Mouse (Mus musculus): Measurements from ENCODE around the gene Htra1. TPM values are rescaled to one million over a fixed set of nuclear protein-coding genes. Genes with fewer than 3 reads are reported as not detected.

Gene Htra1
- polyA plus RNA-seq, 1 experiment from 2014 or later = 5.7 TPM

DNA sequence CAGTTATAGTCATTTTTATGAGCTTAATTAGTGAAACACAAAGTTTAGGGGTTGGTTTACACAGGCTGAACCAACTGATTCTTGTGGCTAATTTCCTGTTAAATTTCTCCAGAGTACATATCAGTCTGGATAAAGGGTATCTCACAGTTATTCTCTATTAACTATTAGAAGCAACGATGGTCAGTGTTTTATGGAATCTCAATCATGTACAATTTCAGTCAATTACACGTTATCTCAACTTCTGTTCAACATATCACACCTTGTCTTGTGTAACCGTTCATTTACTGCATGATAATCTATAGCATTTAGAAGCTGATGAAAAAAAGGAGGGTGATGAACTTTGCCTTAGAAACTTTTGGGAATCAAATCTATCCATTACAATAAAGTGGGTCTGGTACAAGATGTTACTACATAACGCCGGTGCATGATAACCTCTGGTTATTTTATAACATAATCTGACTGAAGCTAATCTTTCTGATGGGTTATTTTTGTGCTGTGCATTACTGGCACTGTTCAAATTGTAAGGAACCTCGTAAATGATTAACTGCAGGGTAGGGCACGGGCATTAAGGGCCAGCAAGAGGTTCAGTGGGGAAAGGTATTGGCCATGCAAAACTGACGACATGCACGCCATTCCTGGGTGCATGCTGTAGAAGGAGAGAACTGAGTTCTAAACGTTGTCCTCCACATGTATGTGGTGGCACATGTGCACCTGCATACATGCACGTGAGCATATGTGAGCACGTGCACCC, 66.2 kb downstream of the Htra1 start:
- no peaks in the 10 kb centered on the region for H3K4me1 ChIP-seq (ENCODE audit: control insufficient read depth, insufficient read depth, low read length)
- ATAC-seq (ENCODE audit: low read depth) = no peak
- no peak overlapping the region for H3K27ac ChIP-seq (ENCODE audit: low read depth, low read length)
- no peak overlapping the region for H3K4me2 ChIP-seq (ENCODE audit: low read depth, low read length)
- WGBS = 90% methylated on average over 12 of the region's 12 CpGs
- no peaks in the 10 kb centered on the region for H3K36me3 ChIP-seq (ENCODE audit: control insufficient read depth, insufficient read depth, low read length)
- no peak overlapping the region for H3K9ac ChIP-seq (replicated peaks; ENCODE audit: low read depth, low read length)
- no peak overlapping the region for H3K4me3 ChIP-seq (ENCODE audit: low read depth, low read length)
- H3K9me3 ChIP-seq (ENCODE audit: control insufficient read depth, low read length) = no peaks in the 10 kb centered on the region
- H3K27me3 ChIP-seq (ENCODE audit: control insufficient read depth, insufficient read depth, low read length) = no peaks in the 10 kb centered on the region

DNA sequence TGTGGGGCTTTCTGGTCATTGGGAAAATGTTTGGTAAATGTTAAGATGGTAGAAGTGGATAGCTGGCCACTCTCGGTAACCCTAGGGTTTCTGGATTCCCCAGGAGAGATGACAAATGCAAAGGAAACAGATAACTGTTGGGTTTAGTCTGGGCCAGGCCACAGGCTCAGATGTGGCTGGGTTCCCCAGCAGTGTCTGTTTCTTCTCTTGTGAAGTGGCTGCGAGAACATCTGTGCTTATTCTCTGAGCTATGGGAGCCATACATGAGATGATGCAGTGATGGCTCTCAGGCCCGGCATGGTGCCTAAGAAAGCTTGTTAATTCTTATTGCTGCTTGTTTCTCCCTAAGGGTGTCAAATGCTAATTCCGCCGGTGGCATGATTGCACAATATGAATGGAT, 68.2 kb downstream of the Htra1 start:
- no peak for ATAC-seq (ENCODE audit: low read depth)
- no peak overlapping the region for H3K27ac ChIP-seq (ENCODE audit: low read depth, low read length)
- no peaks in the 10 kb centered on the region for H3K27me3 ChIP-seq (ENCODE audit: control insufficient read depth, insufficient read depth, low read length)
- no peak overlapping the region for H3K4me2 ChIP-seq (ENCODE audit: low read depth, low read length)
- WGBS = 81% methylated on average over 5 of the region's 5 CpGs
- H3K9me3 ChIP-seq (ENCODE audit: control insufficient read depth, low read length) = no peaks in the 10 kb centered on the region
- H3K9ac ChIP-seq (replicated peaks; ENCODE audit: low read depth, low read length) = no peak overlapping the region
- H3K4me1 ChIP-seq (ENCODE audit: control insufficient read depth, insufficient read depth, low read length) = no peaks in the 10 kb centered on the region
- no peak overlapping the region for H3K4me3 ChIP-seq (ENCODE audit: low read depth, low read length)
- H3K36me3 ChIP-seq (ENCODE audit: control insufficient read depth, insufficient read depth, low read length) = no peaks in the 10 kb centered on the region

DNA sequence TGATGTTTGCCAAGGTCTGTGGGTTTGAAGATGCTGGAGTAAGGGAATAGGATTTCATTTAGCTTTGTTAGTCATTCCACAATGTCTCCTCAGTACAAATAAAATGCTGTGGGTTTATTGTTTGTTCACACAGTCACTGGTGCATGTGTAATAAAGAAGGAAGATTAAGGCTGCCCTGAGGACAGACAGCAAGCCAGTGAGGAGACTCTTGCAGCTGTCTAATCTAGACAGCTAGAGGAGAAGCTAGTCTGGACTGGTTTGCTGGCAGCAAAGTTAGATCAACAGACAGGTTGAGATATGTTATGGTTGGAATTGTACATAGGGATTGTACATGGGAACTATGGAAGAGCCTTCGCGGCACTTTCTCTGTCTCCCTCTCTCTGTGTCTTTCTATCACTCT, 71.3 kb downstream of the Htra1 start:
- Histone ChIP-seq H3K9me3 (ENCODE audit: control insufficient read depth, low read length) (no peaks in the 10 kb centered on the region), H3K36me3 (ENCODE audit: control insufficient read depth, insufficient read depth, low read length) (no peaks in the 10 kb centered on the region), H3K9ac (replicated peaks; ENCODE audit: low read depth, low read length) (no peak overlapping the region), H3K4me1 (ENCODE audit: control insufficient read depth, insufficient read depth, low read length) (no peaks in the 10 kb centered on the region), H3K4me3 (ENCODE audit: low read depth, low read length) (no peak overlapping the region), H3K4me2 (ENCODE audit: low read depth, low read length) (no peak overlapping the region), H3K27me3 (ENCODE audit: control insufficient read depth, insufficient read depth, low read length) (no peaks in the 10 kb centered on the region), H3K27ac (ENCODE audit: low read depth, low read length) (no peak overlapping the region)
- ATAC-seq (ENCODE audit: low read depth) = no peak
- 100% methylated on average over 2 of the region's 2 CpGs for WGBS

DNA sequence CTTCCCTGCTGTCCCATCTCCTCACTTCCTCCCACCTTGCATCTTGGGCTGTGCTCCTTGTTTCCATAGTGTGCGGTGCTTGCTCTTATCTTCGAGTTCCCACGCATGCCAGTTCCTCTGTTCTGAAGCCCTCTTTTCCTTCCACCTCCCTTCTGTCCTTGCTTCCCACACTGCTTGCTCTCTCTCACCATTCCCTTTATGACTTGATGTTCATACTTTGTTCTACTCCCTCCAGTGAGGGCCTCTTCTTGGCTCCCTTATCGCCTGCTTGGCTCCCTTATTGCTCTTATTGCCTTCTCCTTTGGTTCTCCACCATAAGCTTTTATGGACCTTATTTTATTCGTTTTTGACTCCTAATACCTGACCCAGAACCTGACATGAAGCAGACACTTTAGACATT, 73.3 kb downstream of the Htra1 start:
- no peak overlapping the region for H3K4me2 ChIP-seq (ENCODE audit: low read depth, low read length)
- H3K36me3 ChIP-seq (ENCODE audit: control insufficient read depth, insufficient read depth, low read length) = no peaks in the 10 kb centered on the region
- H3K9me3 ChIP-seq (ENCODE audit: control insufficient read depth, low read length) = no peaks in the 10 kb centered on the region
- WGBS = 81% methylated on average over 5 of the region's 5 CpGs
- H3K4me1 ChIP-seq (ENCODE audit: control insufficient read depth, insufficient read depth, low read length) = no peaks in the 10 kb centered on the region
- H3K27ac ChIP-seq (ENCODE audit: low read depth, low read length) = no peak overlapping the region
- no peak overlapping the region for H3K9ac ChIP-seq (replicated peaks; ENCODE audit: low read depth, low read length)
- ATAC-seq (ENCODE audit: low read depth) = no peak
- no peaks in the 10 kb centered on the region for H3K27me3 ChIP-seq (ENCODE audit: control insufficient read depth, insufficient read depth, low read length)
- no peak overlapping the region for H3K4me3 ChIP-seq (ENCODE audit: low read depth, low read length)

DNA sequence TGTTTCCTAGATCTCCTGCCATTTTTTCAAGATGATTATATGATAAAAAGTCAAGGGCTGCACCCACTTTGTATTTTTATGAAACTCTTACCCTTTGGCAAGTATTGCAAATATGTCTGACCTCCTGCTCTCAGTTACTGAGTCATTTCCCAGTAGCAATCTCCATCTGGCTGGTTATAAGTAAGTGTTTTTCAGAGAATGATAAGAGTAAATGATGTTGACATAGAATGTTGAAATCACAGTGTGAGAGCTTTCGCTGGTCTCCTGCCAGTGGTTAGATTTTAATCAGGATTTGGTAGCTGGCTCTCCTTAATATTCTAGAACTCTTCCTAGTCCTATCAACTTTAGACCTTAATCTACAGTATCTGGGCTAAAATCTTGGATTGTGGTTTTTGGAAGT, 76.0 kb downstream of the Htra1 start:
- Histone ChIP-seq H3K9ac (replicated peaks; ENCODE audit: low read depth, low read length) (no peak overlapping the region), H3K4me2 (ENCODE audit: low read depth, low read length) (no peak overlapping the region), H3K4me1 (ENCODE audit: control insufficient read depth, insufficient read depth, low read length) (no peaks in the 10 kb centered on the region), H3K9me3 (ENCODE audit: control insufficient read depth, low read length) (no peaks in the 10 kb centered on the region), H3K27ac (ENCODE audit: low read depth, low read length) (no peak overlapping the region), H3K4me3 (ENCODE audit: low read depth, low read length) (no peak overlapping the region), H3K27me3 (ENCODE audit: control insufficient read depth, insufficient read depth, low read length) (no peaks in the 10 kb centered on the region), H3K36me3 (ENCODE audit: control insufficient read depth, insufficient read depth, low read length) (no peaks in the 10 kb centered on the region)
- ATAC-seq (ENCODE audit: low read depth) = no peak
- WGBS = 83% methylated on average over 1 of the region's 1 CpGs

DNA sequence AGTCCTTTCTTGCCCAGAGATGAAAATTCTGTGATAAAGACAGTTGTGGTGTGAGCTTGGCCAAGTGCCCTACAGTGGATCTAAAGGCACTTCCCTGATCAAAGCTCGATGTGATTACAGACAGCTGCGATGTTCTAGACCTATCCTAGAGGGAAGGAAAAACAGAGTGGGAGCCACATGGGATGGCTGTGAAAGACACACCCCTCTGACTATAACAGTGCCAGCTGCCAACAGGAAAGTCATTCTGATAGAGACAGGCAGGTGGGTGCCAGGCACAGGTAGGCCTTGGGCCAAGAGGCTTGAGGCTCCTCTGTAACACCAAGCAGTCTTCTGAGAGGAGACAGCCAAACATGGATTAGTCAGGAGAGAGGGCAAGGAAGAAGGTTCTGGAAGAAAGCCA, 83.3 kb downstream of the Htra1 start:
- Histone ChIP-seq H3K4me1 (ENCODE audit: control insufficient read depth, insufficient read depth, low read length) (no peaks in the 10 kb centered on the region), H3K9me3 (ENCODE audit: control insufficient read depth, low read length) (no peaks in the 10 kb centered on the region), H3K4me2 (ENCODE audit: low read depth, low read length) (no peak overlapping the region), H3K36me3 (ENCODE audit: control insufficient read depth, insufficient read depth, low read length) (no peaks in the 10 kb centered on the region), H3K4me3 (ENCODE audit: low read depth, low read length) (no peak overlapping the region), H3K9ac (replicated peaks; ENCODE audit: low read depth, low read length) (no peak overlapping the region), H3K27ac (ENCODE audit: low read depth, low read length) (no peak overlapping the region), H3K27me3 (ENCODE audit: control insufficient read depth, insufficient read depth, low read length) (no peaks in the 10 kb centered on the region)
- WGBS = 87% methylated on average over 2 of the region's 2 CpGs
- ATAC-seq (ENCODE audit: low read depth) = no peak

DNA sequence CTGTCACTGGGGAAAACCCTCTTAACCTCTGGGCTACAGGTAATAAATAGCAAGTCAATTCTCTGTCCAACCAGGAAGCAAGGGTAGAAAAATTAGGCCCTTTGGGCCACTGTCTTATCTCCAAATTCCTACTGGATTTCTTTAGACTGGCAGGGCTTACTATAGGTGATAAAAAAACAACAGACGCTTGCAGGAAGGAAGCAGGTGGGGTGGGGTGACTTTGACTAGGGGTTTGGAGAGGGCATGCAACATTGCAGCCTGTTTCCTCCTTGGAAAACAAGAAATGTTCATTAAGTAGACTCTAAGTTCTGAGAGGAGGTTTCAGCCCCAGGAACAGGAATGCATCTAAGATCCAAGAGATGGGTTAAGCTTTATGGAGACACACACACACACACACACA, 88.9 kb downstream of the Htra1 start:
- 85% methylated on average over 1 of the region's 1 CpGs for WGBS
- no peak overlapping the region for H3K9ac ChIP-seq (replicated peaks; ENCODE audit: low read depth, low read length)
- H3K9me3 ChIP-seq (ENCODE audit: control insufficient read depth, low read length) = no peaks in the 10 kb centered on the region
- no peak for ATAC-seq (ENCODE audit: low read depth)
- no peaks in the 10 kb centered on the region for H3K36me3 ChIP-seq (ENCODE audit: control insufficient read depth, insufficient read depth, low read length)
- no peak overlapping the region for H3K4me2 ChIP-seq (ENCODE audit: low read depth, low read length)
- H3K4me3 ChIP-seq (ENCODE audit: low read depth, low read length) = no peak overlapping the region
- no peaks in the 10 kb centered on the region for H3K4me1 ChIP-seq (ENCODE audit: control insufficient read depth, insufficient read depth, low read length)
- no peak overlapping the region for H3K27ac ChIP-seq (ENCODE audit: low read depth, low read length)
- H3K27me3 ChIP-seq (ENCODE audit: control insufficient read depth, insufficient read depth, low read length) = no peaks in the 10 kb centered on the region

DNA sequence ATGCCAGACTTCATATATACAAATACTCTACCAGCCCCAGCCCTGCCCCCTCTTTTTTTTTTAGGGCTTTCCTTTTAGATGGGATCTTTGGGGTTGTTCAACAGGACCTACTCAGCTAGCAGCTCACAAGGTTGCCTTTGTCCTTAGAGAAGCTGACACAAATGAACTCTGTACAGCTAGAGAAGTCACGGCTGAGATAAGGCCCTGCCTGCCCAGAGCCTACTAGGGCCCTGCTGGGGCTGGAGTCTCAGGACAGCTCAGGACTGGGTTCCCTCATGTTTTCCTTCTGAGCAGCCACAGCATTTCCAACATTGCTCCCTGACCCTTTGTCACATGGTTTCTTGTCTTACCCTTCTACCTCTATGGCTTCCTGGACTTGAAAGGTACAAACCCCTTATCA, 91.6 kb downstream of the Htra1 start:
- H3K4me3 ChIP-seq (ENCODE audit: low read depth, low read length) = no peak overlapping the region
- ATAC-seq (ENCODE audit: low read depth) = no peak
- H3K4me1 ChIP-seq (ENCODE audit: control insufficient read depth, insufficient read depth, low read length) = no peaks in the 10 kb centered on the region
- H3K27ac ChIP-seq (ENCODE audit: low read depth, low read length) = no peak overlapping the region
- no peak overlapping the region for H3K4me2 ChIP-seq (ENCODE audit: low read depth, low read length)
- no peak overlapping the region for H3K9ac ChIP-seq (replicated peaks; ENCODE audit: low read depth, low read length)
- WGBS = 80% methylated on average over 1 of the region's 1 CpGs
- no peaks in the 10 kb centered on the region for H3K9me3 ChIP-seq (ENCODE audit: control insufficient read depth, low read length)
- H3K27me3 ChIP-seq (ENCODE audit: control insufficient read depth, insufficient read depth, low read length) = no peaks in the 10 kb centered on the region
- H3K36me3 ChIP-seq (ENCODE audit: control insufficient read depth, insufficient read depth, low read length) = no peaks in the 10 kb centered on the region

DNA sequence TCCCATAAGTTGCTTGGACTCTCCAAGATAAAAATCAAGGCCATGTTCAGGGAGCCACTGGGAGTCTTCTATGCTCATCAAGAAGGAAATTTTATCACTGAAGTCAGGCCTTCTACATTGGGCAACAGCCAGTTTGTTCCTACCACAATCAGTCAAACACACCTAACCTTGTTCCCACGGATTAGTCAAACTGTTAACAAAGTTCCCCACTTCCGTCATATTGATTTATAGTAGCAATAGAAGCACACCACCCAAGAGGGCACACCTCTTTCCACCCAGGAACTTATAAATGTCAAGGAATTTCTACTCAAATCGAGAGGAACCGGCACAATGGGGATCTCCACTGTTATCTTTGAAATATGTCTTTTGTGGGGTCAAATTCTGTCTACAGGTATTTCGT, 95.8 kb downstream of the Htra1 start, which contains the start of gene Dmbt1:
Dmbt1 (plus strand) TSS at position 299 of the 400 bp plus-strand sequence.
- H3K4me3 ChIP-seq (ENCODE audit: low read depth, low read length) = no peak within 1 kb of the TSS
- H3K9me3 ChIP-seq (ENCODE audit: control insufficient read depth, low read length) = no peaks in the 10 kb centered on the region
- 80% methylated on average over 5 of the region's 5 CpGs for WGBS
- no peaks in the 10 kb centered on the region for H3K36me3 ChIP-seq (ENCODE audit: control insufficient read depth, insufficient read depth, low read length)
- no peak within 1 kb of the TSS for H3K4me2 ChIP-seq (ENCODE audit: low read depth, low read length)
- H3K27me3 ChIP-seq (ENCODE audit: control insufficient read depth, insufficient read depth, low read length) = no peaks in the 10 kb centered on the region
- no peak for ATAC-seq (ENCODE audit: low read depth)
- no peaks in the 10 kb centered on the region for H3K4me1 ChIP-seq (ENCODE audit: control insufficient read depth, insufficient read depth, low read length)
- no peak within 1 kb of the TSS for H3K27ac ChIP-seq (ENCODE audit: low read depth, low read length)
- H3K9ac ChIP-seq (replicated peaks; ENCODE audit: low read depth, low read length) = no peak within 1 kb of the TSS
